Mouse (Mus musculus): ENCODE measurements around the gene Hip1. TPM values are rescaled to one million over a fixed set of nuclear protein-coding genes. Genes with fewer than 3 reads are reported as not detected.
"Not testable (repeated sequence)": the region's sequence is repeated elsewhere in the genome, so short reads cannot be mapped to it uniquely, and the experiment has no call there.

The Hip1 gene
- total and polyA plus RNA-seq, 3 experiments = 0.38 TPM; not detected in 2

DNA sequence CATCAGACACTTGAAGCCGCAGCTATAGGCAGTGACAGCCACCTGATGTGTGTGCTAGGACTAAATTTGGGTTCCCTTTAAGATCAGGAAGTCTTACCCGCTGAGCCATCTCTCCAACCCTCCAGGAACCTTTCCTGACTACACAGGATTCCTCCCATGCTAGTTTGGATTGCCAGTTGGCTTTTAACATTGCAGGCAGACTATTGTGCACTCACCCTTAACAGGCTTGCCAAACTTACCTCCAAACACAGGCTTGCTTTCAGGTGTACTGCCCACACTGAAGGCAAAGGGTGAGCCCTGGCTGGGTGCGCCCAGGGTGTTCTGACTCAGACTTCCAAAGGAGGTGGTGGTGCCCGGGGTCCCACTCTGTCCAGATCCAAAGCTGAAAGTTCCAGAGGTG lies 164.2 kb downstream of the Hip1 start:
- Histone ChIP-seq H3K36me3 (replicated peaks) (peaks cover 97% of the 10 kb centered on the region), H3K4me1 (ENCODE audit: insufficient read depth, low read depth, low read length) (peaks cover 26% of the 10 kb centered on the region), H3K27me3 (ENCODE audit: insufficient read depth, low read length) (no peaks in the 10 kb centered on the region), H3K4me3 (ENCODE audit: low read depth, low read length) (no peak overlapping the region), H3K9me3 (replicated peaks) (no peaks in the 10 kb centered on the region)
- no peak for TF ChIP-seq GATA2 (IDR thresholded peaks at IDR 0.05; ENCODE audit: borderline replicate concordance, low read depth, low read length)
- TF ChIP-seq TAL1 (conservative IDR thresholded peaks at IDR 0.05; ENCODE audit: low read depth, low read length) = no peak
- TF ChIP-seq GATA1 (IDR thresholded peaks at IDR 0.05; ENCODE audit: borderline replicate concordance, low read length) = no peak
- TF ChIP-seq CTCF (IDR thresholded peaks at IDR 0.05; ENCODE audit: low read depth, low read length) = no peak
- TF ChIP-seq POLR2AphosphoS5 (IDR thresholded peaks at IDR 0.05; ENCODE audit: insufficient replicate concordance, low read depth, low read length) = no peak
- ATAC-seq (ENCODE audit: extremely low read depth, insufficient number of reproducible peaks, low FRiP score, poor library complexity, severe bottlenecking) (no peak), DNase-seq (ENCODE audit: low spot score) (no peak)

- Histone ChIP-seq H3K27me3 (ENCODE audit: insufficient read depth, low read length) (no peaks in the 10 kb centered on the region), H3K9me3 (replicated peaks) (no peaks in the 10 kb centered on the region), H3K4me1 (ENCODE audit: insufficient read depth, low read depth, low read length) (peaks cover 23% of the 10 kb centered on the region), H3K4me3 (ENCODE audit: low read depth, low read length) (no peak overlapping the region), H3K36me3 (replicated peaks) (peaks cover 95% of the 10 kb centered on the region)
- no peak for ATAC-seq (ENCODE audit: extremely low read depth, insufficient number of reproducible peaks, low FRiP score, poor library complexity, severe bottlenecking)
- no peak for DNase-seq (ENCODE audit: low spot score)
- no peak for TF ChIP-seq POLR2AphosphoS5 (IDR thresholded peaks at IDR 0.05; ENCODE audit: insufficient replicate concordance, low read depth, low read length)
- TF ChIP-seq GATA2 (IDR thresholded peaks at IDR 0.05; ENCODE audit: borderline replicate concordance, low read depth, low read length) = no peak
- TF ChIP-seq CTCF (IDR thresholded peaks at IDR 0.05; ENCODE audit: low read depth, low read length) = no peak
- TF ChIP-seq TAL1 (conservative IDR thresholded peaks at IDR 0.05; ENCODE audit: low read depth, low read length) = no peak
- no peak for TF ChIP-seq GATA1 (IDR thresholded peaks at IDR 0.05; ENCODE audit: borderline replicate concordance, low read length)
Observed at GRCm38 (mm10) chr5:135376341-135376740, 168.6 kb downstream of the Hip1 start.

GRCm38 (mm10) chr5:135375167-135375566 lies 169.8 kb downstream of the Hip1 start:
- H3K4me1 ChIP-seq (ENCODE audit: insufficient read depth, low read depth, low read length) = peaks cover 27% of the 10 kb centered on the region
- no peaks in the 10 kb centered on the region for H3K9me3 ChIP-seq (replicated peaks)
- H3K36me3 ChIP-seq (replicated peaks) = peaks cover 91% of the 10 kb centered on the region
- ATAC-seq (ENCODE audit: extremely low read depth, insufficient number of reproducible peaks, low FRiP score, poor library complexity, severe bottlenecking) (no peak), DNase-seq (ENCODE audit: low spot score) (no peak)
- no peaks in the 10 kb centered on the region for H3K27me3 ChIP-seq (ENCODE audit: insufficient read depth, low read length)
- TF ChIP-seq GATA2 (IDR thresholded peaks at IDR 0.05; ENCODE audit: borderline replicate concordance, low read depth, low read length) (no peak), TAL1 (conservative IDR thresholded peaks at IDR 0.05; ENCODE audit: low read depth, low read length) (no peak), GATA1 (IDR thresholded peaks at IDR 0.05; ENCODE audit: borderline replicate concordance, low read length) (no peak), CTCF (IDR thresholded peaks at IDR 0.05; ENCODE audit: low read depth, low read length) (no peak), POLR2AphosphoS5 (IDR thresholded peaks at IDR 0.05; ENCODE audit: insufficient replicate concordance, low read depth, low read length) (no peak)
- no peak overlapping the region for H3K4me3 ChIP-seq (ENCODE audit: low read depth, low read length)

DNA sequence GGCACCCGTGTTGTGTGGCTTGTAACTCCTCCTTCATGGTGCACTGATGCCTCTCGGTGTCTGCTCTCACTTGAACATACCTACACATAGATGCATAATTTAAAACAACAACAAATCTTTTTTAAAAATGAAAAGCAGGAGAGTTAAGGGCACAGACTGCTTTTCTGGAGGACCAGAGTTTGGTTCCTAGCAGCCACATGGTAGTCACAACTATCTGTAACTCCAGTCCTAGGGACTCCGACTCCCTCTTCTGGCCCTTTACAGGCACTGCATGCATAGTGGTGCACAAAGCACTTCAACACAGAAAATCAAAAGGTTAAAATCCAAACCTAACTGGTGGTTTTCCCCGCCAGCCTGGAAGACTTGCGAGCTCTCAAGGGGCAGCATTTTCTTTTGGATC lies 171.3 kb downstream of the Hip1 start:
- no peak for TF ChIP-seq POLR2AphosphoS5 (IDR thresholded peaks at IDR 0.05; ENCODE audit: insufficient replicate concordance, low read depth, low read length)
- TF ChIP-seq CTCF (IDR thresholded peaks at IDR 0.05; ENCODE audit: low read depth, low read length) = no peak
- TF ChIP-seq GATA2 (IDR thresholded peaks at IDR 0.05; ENCODE audit: borderline replicate concordance, low read depth, low read length) = no peak
- TF ChIP-seq GATA1 (IDR thresholded peaks at IDR 0.05; ENCODE audit: borderline replicate concordance, low read length) = no peak
- TF ChIP-seq TAL1 (conservative IDR thresholded peaks at IDR 0.05; ENCODE audit: low read depth, low read length) = no peak
- no peaks in the 10 kb centered on the region for H3K27me3 ChIP-seq (ENCODE audit: insufficient read depth, low read length)
- ATAC-seq (ENCODE audit: extremely low read depth, insufficient number of reproducible peaks, low FRiP score, poor library complexity, severe bottlenecking) = no peak
- no peaks in the 10 kb centered on the region for H3K9me3 ChIP-seq (replicated peaks)
- H3K36me3 ChIP-seq (replicated peaks) = peaks cover 76% of the 10 kb centered on the region
- H3K4me1 ChIP-seq (ENCODE audit: insufficient read depth, low read depth, low read length) = peaks cover 31% of the 10 kb centered on the region
- no peak for DNase-seq (ENCODE audit: low spot score)
- no peak overlapping the region for H3K4me3 ChIP-seq (ENCODE audit: low read depth, low read length)

GRCm38 (mm10) chr5:135371195-135371594 lies 173.7 kb downstream of the Hip1 start:
- Histone ChIP-seq H3K4me1 (ENCODE audit: insufficient read depth, low read depth, low read length) (peaks cover 32% of the 10 kb centered on the region), H3K36me3 (replicated peaks) (peaks cover 61% of the 10 kb centered on the region), H3K4me3 (ENCODE audit: low read depth, low read length) (peak overlapping the region; percentile 52; the same call in 1 of the 2 replicates), H3K9me3 (replicated peaks) (no peaks in the 10 kb centered on the region), H3K27me3 (ENCODE audit: insufficient read depth, low read length) (peaks cover 3% of the 10 kb centered on the region)
- ATAC-seq (ENCODE audit: extremely low read depth, insufficient number of reproducible peaks, low FRiP score, poor library complexity, severe bottlenecking) (no peak), DNase-seq (ENCODE audit: low spot score) (no peak)
- TF ChIP-seq POLR2AphosphoS5 (IDR thresholded peaks at IDR 0.05; ENCODE audit: insufficient replicate concordance, low read depth, low read length) (no peak), GATA1 (IDR thresholded peaks at IDR 0.05; ENCODE audit: borderline replicate concordance, low read length) (no peak), CTCF (IDR thresholded peaks at IDR 0.05; ENCODE audit: low read depth, low read length) (no peak), TAL1 (conservative IDR thresholded peaks at IDR 0.05; ENCODE audit: low read depth, low read length) (no peak), GATA2 (IDR thresholded peaks at IDR 0.05; ENCODE audit: borderline replicate concordance, low read depth, low read length) (no peak)

- Histone ChIP-seq H3K4me3 (ENCODE audit: low read depth, low read length) (peak within 1 kb of the TSS; percentile 100), H3K36me3 (replicated peaks) (peaks cover 49% of the 10 kb centered on the region), H3K4me1 (ENCODE audit: insufficient read depth, low read depth, low read length) (peaks cover 29% of the 10 kb centered on the region), H3K27me3 (ENCODE audit: insufficient read depth, low read length) (peaks cover 8% of the 10 kb centered on the region), H3K9me3 (replicated peaks) (no peaks in the 10 kb centered on the region)
- peak; percentile 82 for DNase-seq (ENCODE audit: low spot score)
- TF ChIP-seq TAL1 (conservative IDR thresholded peaks at IDR 0.05; ENCODE audit: low read depth, low read length) = no peak
- TF ChIP-seq GATA2 (IDR thresholded peaks at IDR 0.05; ENCODE audit: borderline replicate concordance, low read depth, low read length) = no peak
- no peak for TF ChIP-seq POLR2AphosphoS5 (IDR thresholded peaks at IDR 0.05; ENCODE audit: insufficient replicate concordance, low read depth, low read length)
- no peak for TF ChIP-seq CTCF (IDR thresholded peaks at IDR 0.05; ENCODE audit: low read depth, low read length)
- TF ChIP-seq GATA1 (IDR thresholded peaks at IDR 0.05; ENCODE audit: borderline replicate concordance, low read length) = no peak
- ATAC-seq (ENCODE audit: extremely low read depth, insufficient number of reproducible peaks, low FRiP score, poor library complexity, severe bottlenecking) = peak; percentile 55; the same call in 1 of the 2 replicates
Observed at GRCm38 (mm10) chr5:135369787-135370654, 174.9 kb downstream of the Hip1 start, which contains the start of gene Nsun5. TSS of gene Nsun5 (plus strand) at chr5:135369953.

DNA sequence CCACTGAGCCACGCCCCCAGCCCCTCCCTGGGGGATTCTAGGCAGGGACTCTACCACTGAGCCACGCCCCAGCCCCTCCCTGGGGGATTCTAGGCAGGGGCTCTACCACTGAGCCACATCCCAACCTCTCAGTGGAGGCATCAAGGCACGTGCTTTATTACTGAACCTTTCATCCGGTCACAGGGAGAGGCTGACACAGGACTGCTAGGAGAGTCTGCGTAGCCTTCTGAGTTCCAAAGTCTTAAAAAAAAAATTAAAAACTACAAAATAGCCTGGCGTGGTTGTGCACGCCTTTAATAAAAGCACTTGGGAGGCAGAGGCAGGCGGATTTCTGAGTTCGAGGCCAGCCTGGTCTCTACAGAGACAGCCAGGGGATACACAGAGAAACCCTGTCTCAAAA lies 175.7 kb downstream of the Hip1 start:
- not testable (repeated sequence) for DNase-seq (ENCODE audit: low spot score)

More for the DNA sequence above, 175.7 kb downstream of the Hip1 start:
- not testable (repeated sequence) for ATAC-seq (ENCODE audit: extremely low read depth, insufficient number of reproducible peaks, low FRiP score, poor library complexity, severe bottlenecking); H3K9me3 ChIP-seq (replicated peaks); H3K27me3 ChIP-seq (ENCODE audit: insufficient read depth, low read length)
- peak overlapping the region; percentile 100 for H3K4me3 ChIP-seq (ENCODE audit: low read depth, low read length)
- H3K36me3 ChIP-seq (replicated peaks) = peaks cover 41% of the 10 kb centered on the region
- peaks cover 26% of the 10 kb centered on the region for H3K4me1 ChIP-seq (ENCODE audit: insufficient read depth, low read depth, low read length)
